Mouse (Mus musculus) kidney, adult 9 months (tissue): ENCODE results near the gene Rbpj.
A peak's percentile ranks its signal among the peaks of the same experiment; 100 is the strongest.

Experiments
- DNase-seq: peaks from one replicate; pipeline ENCODE4 v3.0.0; 2022

The Rbpj gene

DNA sequence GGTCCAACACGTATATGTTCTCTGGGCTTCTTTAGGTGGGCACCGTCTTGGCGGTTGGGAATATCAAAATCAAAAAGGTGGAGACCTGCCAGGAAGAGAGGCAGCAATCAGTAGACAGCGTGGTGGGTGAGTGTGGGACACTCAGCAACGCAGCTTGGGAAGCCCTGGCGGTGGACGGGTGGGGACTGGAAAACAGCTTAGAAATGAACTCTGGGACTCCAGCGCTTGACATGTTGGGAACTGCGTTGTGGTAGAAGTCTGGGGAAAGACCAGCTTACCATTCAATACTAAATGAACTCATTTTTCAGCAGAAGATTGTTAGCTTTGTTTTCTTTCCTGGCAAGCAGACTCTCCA is 3.8 kb downstream of the Rbpj start:
- no peak for DNase-seq

- peak; percentile 37 for DNase-seq
These were observed 4.5 kb downstream of the Rbpj start for GRCm38 (mm10) chr5:53470141-53471079.

DNA sequence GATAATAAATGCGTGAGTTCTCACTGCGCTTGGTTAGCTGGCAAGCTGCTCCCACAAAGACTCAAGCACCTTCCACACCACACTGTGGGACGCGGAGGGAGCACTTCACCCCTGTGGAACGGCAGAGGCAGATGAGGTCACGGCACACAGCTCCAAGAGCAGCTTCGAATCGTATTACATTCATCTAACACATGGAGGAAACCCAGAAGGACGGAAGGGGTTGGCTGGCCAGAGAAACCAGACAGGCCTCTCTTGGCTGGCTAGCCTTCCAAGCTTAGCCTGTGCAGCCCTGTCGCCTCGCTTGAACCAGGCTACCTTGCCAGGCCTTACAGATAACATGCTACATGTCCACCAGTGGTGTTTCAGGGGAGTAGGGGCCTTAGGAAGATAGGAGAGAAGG is 6.5 kb downstream of the Rbpj start:
- no peak for DNase-seq

- DNase-seq = no peak
These were observed 13.2 kb downstream of the Rbpj start for GRCm38 (mm10) chr5:53479161-53479560.

DNA sequence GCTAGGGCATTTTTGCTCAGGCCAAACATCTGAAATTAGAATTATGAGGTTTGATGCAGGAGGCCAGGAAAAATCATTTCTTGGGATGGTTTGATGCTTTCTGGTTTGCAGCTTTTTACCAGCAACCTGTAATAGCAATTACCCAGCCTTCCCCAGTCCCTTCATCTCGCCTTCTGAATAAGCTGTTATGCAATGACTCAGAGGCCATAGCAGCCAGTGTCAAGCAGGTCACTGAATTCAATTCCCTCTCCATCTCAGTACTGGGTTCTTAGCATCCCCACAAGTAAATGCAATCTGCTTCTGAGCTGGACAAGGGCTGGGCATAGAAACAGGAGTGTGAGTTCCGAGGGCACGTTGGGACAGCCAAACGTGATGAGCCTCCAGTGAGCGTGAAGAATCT is 13.9 kb downstream of the Rbpj start:
- no peak for DNase-seq

GRCm38 (mm10) chr5:53481021-53481420 is 15.1 kb downstream of the Rbpj start:
- DNase-seq = no peak

DNA sequence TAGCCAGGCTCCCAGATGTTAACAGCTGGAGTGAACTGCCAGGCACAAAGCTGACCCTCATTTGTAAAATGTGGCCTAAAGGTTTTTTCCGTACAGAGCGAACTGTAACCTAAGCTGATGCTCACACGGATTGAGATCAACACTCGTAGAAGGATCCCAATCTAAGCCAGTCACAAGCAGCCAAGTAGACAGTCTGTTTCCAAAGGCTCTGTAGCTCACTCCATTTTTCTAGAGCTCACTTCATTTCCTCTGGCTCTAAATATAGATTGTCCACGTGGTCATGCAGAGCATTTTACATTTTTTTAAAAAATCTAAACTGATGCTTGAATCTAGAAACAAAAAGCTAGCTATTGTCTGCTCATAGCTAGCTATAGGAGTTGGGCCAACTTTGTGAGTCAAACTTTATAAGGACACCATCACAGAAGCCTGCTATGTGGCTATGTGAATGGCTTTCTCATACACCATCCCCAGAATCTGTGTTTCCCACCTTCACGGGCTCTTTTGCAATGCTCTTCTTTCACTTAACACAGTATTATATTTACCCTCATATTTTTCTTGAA is 19.2 kb downstream of the Rbpj start:
- no peak for DNase-seq

DNA sequence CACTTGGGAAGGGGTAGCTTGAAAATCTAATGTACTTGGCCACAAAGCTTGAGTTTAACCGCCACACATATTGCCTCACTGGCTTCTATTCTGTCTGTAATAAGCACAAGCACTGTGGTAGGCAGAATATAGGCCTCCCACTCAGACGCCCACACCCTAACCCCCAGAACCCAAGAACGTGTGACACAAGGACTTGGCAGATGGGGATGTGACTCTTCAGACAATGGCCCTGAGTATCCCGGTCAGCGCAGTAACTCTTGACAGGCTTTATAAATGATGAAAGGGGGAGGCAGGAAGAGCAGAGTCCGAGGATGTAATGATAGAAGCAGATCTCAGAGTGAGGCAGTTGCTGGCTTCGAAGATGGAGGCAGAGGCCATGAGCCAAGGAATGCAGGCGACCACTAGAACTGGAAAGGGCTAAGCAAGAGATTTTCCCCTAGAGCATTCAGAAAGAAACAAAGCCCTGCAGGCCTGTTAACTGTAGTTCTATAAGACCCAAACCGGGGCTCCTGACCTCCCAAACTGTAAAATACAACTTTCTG is 20.1 kb downstream of the Rbpj start:
- DNase-seq = no peak

DNA sequence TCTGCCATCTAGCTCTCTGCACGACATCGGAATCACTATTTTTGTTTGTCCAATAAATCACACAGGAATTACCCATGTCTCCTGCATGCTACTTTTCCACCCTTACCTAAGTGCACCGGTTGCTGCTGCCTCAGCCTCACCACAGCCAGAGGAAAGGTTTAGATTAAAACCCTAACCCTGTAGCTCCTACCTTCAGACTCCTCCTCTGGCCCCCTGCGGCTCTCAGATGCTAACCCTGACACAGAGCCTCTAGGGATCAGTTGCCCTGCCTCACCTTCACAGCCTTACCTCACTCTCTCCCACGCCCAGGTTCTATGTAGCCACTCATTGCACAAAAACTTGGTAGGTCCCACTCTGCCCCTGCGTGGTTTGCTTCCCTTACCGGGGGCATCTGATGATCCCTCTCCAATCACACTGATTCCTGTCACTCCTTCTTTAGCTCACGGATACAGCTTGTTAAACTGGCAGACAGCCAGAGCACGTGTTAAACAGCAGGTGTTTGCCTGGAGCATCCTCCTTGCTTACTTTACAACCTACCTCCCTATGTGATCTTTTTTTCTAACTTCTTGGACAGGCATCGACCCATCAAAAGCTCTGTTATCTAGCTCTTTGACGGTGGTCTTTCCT is 21.1 kb downstream of the Rbpj start:
- DNase-seq = no peak

DNA sequence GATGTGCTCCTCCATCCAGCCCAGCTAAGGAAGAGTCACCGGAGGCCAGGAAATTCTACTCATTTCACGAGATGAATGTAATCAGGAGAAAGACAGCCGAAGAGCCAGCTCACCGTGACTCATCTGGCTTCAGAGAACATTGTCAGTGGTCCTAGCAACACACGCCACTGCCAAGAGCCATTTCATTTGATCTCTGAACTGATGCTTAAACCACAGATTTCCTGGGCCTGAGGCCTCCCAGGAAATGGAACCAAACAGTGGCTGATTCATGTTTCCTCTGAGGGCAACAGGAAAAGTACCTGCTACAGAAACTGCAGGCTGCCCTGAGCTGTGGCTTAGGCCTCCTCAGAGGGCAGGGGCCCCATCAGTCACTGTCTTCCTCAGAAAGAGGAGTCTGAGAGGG is 24.7 kb downstream of the Rbpj start:
- DNase-seq = peak; percentile 12

GRCm38 (mm10) chr5:53493756-53494155 is 27.8 kb downstream of the Rbpj start:
- no peak for DNase-seq

- no peak for DNase-seq
These were observed 28.7 kb downstream of the Rbpj start for GRCm38 (mm10) chr5:53494536-53495159.

- peak; percentile 47 for DNase-seq
These were observed 31.0 kb downstream of the Rbpj start for GRCm38 (mm10) chr5:53496846-53497549.

- DNase-seq = no peak
These were observed 33.6 kb downstream of the Rbpj start for GRCm38 (mm10) chr5:53499571-53499970.

- DNase-seq = no peak
These were observed 34.7 kb downstream of the Rbpj start for GRCm38 (mm10) chr5:53500509-53501145.

DNA sequence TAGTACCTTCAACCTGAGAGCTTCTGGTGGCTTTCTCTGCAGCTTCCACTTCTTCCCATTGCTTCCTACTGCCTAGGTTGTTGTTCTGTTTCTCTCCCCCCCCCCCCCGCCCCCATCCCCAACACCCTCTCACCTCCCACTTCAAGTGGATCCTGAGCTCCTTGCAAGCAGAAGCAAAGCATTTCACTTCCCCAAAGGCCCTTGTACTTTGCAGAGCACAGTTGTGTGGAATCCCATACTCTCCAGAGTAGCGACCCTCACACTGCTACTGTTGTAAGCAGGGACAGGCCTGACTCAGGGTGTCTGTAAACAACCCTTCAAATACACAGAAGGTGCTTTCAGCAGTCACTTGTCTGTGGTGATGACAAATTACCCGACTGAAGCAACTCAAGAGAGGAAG is 37.3 kb downstream of the Rbpj start:
- no peak for DNase-seq

DNA sequence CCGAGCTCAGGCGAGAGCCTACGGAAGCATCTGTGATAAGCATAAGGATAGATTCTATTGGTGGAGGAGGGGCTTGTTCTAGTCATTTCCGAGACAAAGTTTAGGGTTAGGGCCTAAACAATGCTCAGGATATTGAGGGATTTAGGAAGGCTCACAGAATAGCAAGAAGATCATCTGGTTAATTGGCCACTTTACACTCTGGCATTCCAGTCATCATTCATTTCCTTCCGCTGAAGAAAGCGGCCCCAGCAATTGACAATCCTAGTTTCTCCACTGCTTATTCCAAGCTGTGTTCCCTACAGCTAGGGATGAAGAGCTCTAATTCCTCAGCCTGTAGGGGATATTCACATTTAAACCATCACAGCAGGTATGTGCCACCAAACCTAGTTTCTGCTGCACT is 39.8 kb downstream of the Rbpj start:
- DNase-seq = no peak

DNA sequence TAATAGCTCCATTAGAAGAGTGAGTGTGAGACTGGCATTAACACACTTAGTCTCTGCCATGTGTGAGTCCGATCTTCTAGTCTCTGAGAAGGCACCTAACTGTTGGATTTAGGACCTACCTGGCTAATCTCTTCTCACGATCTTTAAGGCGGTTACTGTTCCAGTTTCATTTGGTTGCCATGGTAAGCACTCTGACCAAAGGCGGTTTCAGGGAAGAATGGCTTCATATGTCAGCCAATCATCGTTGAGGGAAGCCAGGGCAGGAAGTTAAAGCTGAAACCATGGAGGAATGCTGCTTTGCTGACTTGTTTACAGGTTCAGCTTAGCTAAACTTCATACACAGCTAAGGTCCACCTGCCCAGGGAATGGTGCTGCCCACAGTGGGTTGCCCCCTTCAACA is 41.4 kb downstream of the Rbpj start:
- no peak for DNase-seq

- peak; percentile 20 for DNase-seq
These were observed 43.5 kb downstream of the Rbpj start for GRCm38 (mm10) chr5:53509465-53509864.

DNA sequence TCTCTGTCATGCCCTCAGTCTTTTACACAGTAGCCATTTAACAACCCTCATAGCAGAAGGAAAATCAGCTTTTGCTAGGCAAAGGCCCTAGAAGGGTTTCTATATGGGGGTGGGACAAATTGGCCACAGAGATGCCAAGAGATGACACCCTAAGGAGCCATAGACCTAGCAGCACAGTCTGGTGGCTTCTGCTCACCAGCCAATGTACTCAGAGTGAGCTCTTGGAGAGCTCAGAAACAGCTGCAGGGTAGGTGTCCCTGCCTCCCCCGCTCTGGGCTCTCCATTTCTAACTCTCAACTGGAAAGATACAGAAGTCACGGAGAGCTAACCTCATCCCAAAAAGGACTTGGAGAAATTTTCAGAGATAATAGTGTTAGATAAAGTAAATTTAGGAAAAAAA is 44.0 kb downstream of the Rbpj start:
- DNase-seq = no peak

- DNase-seq = no peak
These were observed 45.5 kb downstream of the Rbpj start for GRCm38 (mm10) chr5:53511426-53511825.

DNA sequence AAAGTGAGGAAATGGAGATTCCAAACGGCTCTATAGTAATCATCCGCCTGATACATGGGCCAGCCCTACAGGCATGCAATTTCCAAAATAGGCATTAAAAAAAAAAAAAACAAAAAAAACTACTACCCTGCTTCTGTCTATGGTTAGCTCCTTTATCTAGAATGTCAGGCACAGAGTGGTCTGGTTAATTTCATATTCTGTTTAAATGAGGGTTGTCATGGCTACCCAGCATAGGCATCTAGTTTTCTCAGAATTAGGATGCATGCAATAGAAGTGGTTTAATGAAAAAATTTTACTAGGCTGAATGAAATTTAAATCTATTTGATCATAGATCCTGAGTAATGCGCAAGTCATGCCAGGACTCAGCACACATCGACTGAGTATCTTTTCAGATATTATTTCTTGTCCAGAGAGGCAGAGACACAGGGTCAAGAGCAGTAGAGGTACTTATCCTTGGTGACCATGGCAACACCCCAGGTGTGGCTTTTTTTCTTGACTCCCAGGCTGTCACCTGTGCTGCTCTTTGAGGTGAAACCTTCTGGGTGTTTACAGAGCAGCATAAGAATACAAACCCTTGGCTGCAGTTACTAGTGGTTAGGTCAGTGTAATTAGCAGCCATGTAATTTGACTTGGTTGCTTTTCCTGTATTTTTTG is 49.1 kb downstream of the Rbpj start:
- DNase-seq = no peak
